Mouse (Mus musculus): ENCODE data around the gene Pbx1.
A peak's percentile ranks its signal among the peaks of the same experiment; 100 is the strongest.
"Not testable (repeated sequence)": the region's sequence is repeated elsewhere in the genome, so short reads cannot be mapped to it uniquely, and the experiment has no call there.

Pbx1 gene

DNA sequence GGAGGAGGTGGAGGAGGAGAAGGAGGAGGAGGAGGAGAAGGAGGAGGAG, at the start of gene Pbx1:
Gene Pbx1 (minus strand): TSS at position 39 of the 49 bp plus-strand sequence.
- not testable (repeated sequence) for DNase-seq (ENCODE audit: extremely low read depth, insufficient read length, low spot score)

DNA sequence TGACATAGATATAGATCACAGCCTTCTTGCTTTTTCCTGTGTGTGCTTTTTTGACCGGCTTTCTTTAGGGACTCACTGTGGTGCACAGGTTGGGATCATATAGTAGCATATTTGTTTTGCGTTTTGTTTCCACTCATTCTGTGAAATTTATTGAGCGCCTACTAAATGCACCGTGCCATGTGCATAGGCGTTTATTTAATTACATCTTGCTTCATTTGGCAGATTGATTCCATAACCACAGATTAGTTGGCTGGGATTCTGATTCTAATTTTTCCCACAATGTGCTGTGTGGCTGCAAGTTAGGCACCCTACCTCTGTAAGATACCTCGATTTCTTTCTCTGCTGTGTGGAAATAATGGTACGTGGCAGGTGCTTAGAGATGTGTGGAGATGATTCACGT, 47.6 kb upstream of the Pbx1 start:
- no peak for DNase-seq (ENCODE audit: extremely low read depth, insufficient read length, low spot score)

DNA sequence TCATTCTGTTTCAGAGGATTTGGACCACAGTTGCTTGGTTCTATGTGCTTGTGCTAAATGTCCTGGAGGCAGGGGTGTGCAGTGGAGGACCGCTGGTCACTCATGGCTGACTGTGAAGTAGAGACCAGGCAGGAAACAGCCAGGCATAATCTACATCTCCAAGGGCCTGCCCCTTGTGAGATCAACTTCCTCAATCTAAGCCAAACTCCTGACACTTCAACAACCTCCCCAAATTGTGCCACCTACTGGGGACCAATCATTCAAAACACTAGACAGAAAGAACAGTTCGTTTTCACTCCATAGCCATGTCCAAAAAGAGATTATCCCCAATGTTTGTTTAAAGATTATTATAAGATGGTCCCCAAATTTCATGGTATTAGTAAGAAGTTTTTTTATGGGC, 46.8 kb upstream of the Pbx1 start:
- no peak for DNase-seq (ENCODE audit: extremely low read depth, insufficient read length, low spot score)

DNA sequence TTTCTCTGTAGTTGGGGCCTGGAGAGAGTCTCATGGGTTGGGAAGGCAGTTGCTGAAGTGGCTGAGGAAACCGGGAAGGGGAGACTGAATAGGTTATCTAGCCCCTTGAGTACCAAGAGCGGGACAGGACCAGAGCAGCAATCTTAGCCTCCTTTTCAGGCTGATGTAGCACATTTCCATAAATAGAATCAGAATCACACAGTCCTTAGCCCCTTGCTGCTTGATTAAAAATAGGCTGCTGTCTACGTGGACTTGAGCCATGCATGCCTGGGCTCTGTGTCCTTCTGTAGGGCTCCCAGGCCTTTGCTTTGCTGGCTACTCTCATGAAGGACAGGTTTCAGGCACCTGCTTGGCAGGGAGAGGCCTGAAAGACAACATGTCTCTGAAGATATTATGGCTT, 44.8 kb upstream of the Pbx1 start:
- DNase-seq (ENCODE audit: extremely low read depth, insufficient read length, low spot score), result no peak

DNA sequence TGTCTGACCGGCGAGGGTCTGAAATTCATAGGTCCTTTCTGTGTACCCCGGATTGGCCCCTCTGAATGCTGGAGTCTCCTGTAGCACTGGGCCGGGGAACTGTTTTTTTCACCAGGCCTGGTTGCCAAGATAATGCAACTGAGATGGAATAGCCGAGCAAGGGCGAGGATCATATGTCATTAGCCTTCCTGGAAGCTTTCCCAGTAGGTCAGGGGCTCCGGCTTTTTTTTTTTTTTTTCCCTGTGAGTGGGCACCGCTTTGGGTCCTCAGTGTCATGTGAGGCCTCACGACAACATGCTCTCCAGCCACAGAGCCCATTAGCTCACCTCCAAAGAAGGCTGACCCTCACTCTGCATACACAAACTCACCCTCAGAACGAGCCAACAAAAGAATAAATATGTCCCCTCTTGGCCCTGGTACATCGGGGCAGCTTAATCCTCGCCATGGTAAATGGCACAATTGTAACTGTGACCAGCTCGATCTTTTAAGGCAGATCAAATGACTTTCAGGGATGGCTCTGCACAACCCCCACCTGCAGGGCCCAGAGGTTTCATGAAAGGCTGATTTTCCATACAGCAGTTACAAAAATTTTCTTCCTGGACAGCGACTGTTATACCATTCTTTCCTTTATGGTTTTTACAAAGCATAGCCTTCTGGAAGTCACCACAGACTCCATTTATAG, 44.3 kb upstream of the Pbx1 start:
- DNase-seq (ENCODE audit: extremely low read depth, insufficient read length, low spot score), result no peak

DNA sequence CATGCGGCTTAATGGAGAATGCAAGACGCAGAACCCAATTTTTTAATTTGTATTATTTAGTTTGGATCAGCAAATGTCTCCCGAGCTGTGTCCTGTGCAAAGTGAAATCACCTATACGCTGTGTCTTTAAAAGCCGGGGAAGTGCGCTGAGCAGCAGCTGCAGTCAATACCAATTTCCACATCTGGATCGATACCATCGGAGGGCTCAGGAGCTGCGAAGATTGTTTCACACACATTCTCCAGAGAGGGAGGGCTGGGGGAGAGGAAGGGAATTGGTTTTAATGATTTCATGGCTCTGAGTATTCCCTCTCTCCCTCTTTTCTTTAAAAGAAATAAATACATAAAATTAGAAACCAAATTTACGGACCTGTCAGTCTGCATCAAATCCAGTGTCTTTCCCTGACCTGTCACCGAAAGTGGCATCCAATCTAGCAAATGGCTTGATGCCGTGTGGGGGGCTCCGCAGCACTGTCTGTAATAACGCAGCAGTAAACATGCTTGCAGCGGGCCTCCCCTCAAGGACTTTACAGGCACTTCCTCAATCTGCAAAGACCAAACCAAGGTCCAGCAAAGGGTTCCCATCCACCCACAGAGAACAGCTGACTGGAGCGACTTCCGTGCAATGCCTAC, 43.6 kb upstream of the Pbx1 start:
- no peak for DNase-seq (ENCODE audit: extremely low read depth, insufficient read length, low spot score)

DNA sequence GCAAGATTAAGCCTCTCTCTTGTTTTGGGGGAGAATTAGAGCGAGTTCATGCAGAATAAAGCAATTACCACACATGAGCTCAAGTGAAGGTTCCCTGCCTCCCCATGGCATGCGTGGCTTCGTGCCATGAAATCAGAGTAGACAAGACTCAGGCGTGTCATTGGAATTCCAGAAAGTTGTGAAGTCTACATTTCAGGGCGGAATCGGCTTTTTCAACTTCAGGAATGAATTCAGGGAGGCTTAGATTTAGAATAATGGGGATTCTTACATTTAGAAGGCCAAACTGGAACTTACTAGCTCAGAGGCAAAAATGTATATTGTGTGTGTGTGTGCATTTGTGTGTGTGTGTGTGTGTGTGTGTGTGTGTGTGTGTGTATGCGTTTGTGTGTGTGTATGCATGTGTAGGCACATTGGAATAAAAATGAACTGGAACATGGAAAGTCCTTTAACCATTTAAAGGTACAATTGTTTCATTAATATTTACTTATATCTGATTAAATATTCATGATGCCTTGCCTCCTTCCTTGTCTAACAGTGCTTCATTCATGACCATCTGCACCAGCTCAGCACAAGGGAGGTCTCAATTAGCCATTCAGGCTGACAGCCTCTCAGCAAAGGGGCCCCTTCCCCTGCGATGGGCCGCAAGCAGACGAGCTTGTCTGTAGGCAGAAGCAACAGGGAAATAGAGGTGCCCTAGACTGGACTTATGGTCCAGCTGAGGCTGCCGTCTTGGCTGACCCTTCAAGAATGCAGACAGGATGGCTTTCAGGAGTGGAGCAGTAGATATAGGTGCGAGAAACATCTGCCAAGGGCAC, 41.4 kb upstream of the Pbx1 start:
- no peak for DNase-seq (ENCODE audit: extremely low read depth, insufficient read length, low spot score)

DNA sequence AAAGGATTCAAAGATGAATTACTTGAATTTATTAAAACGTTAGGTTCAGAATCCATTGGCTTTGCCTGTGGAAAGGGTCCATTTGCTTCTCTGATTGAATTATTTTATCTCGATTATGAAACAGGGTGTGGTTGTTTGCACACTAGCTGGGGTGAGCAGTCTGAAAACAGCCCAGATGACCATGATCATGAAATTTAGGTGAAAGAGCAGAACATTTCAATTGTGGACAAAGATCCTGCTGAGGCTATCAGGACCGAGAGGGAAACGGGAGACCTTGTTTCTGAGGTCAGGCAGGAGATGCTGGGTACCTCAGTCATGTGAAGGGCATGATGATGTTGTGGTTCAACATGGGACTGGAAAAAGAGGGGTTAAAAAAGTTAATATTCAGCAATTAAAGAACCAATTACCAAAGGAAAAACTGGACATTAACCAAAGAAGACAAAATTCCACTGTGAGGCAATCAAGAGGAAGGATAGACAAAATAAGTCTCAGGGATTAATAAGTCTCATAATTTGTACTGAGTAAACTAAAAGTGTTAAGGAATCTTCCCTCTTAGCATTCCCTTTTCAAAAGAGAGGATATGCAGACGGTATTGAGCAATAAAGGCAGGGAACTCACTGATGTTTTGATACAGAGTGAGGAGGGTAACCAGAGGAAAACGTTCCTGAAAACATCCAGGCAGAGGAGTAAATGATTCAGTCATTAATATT, 40.6 kb upstream of the Pbx1 start:
- no peak for DNase-seq (ENCODE audit: extremely low read depth, insufficient read length, low spot score)

DNA sequence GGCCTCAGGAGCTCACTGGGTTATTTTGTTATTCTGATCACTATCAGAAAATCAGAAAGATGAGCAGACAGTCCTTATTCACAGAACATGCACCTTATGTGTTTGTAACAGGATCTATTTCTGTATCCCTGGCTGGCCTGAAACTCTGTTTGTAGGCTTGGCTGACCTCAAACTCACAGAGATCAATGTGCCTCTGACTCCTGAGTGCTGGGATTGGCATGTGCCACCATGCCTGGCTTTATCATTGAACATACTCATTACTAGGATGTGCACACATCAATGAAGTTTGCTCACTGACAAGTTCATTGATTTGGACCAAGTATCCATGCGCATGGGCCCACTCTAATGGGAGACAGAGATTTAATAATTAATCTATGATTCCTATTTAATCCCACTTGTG, 27.4 kb upstream of the Pbx1 start:
- DNase-seq (ENCODE audit: extremely low read depth, insufficient read length, low spot score), result no peak

DNA sequence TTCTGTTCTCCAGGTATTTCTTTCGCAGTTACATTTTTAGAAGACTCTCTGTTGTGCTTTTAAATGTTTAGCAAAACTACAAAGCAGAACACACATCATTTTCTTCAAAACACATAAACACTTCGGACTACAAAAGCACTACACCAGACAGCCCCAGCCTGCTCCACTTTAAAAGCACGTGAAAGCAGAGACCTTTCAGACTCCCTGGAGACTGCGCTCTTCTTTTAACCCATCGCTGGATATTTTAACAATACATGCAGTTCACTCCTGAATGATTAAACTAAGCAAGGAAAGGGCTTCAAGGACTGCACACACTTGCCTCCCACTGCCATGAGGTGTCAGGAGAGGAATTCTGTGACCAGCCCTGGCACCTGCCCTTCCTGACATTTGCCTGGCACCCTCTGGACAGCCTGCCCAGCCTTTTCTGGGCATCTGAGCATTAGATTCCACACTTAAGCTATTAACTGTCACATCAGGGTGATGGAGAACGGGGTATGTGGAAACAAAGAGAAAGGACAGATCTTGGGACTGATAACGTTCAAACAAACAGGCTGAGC, 25.2 kb upstream of the Pbx1 start:
- no peak for DNase-seq (ENCODE audit: extremely low read depth, insufficient read length, low spot score)

DNA sequence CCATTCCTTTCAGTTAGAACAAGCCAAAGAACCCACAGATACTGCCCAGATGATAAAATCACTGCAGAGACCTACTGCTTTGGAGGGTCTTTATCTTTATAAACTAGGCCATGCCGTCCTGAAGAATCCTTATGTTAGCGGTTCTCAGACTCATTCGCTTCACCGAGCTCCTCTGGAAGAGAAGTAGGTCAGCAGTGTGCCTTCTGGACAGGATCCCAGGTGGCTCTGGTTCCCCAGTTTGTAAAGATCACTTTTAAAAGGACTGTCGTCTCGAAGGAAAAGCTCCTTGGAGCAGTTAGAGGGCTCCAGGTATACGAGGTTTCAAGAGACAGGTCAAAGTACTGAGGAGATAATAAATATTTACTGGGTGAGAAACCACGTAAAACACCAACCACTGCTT, 23.1 kb upstream of the Pbx1 start:
- DNase-seq (ENCODE audit: extremely low read depth, insufficient read length, low spot score), result no peak

DNA sequence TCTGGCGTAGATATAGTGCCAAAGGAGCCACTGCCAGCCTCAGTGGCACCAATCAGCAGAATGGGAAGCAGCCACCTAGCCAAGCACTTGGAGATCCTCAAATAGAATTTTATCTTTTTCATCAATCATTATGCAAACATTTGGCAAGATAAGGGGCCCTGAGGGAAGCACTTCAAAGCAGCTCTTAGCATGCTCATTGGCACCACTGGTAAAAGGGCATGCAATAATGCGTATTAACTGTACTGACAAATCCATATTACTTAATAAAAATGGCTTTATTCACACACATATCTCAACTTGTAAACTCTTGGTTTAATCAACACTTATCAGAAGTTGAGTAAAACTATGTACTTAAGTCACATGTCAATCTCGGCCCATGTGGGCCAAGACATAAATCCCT, 1.6 kb upstream of the Pbx1 start:
- no peak for DNase-seq (ENCODE audit: extremely low read depth, insufficient read length, low spot score)

DNA sequence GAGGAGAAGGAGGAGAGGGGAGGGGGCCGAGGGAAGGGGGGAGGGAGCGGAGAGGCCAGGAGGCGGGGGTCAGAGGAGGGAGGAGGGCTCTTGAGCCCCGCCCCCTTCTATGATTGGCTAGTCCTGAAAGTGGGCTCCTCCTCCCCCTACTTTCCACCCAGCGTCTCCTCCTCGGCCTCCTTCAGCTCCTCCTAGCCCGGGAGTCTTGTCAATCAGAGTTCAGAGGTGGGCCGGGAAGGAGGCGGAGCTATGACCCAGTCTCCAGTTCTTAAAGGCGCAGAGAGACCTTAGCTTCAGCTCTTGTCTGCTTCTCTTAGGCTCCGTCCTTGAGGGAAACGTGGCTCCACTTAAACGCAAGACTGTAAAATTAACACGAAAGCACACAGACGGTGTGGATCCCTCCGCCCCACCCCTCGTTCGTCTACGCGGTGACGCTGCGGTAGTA, 233 bp upstream of the Pbx1 start:
- peak; percentile 97 for DNase-seq (ENCODE audit: extremely low read depth, insufficient read length, low spot score)

DNA sequence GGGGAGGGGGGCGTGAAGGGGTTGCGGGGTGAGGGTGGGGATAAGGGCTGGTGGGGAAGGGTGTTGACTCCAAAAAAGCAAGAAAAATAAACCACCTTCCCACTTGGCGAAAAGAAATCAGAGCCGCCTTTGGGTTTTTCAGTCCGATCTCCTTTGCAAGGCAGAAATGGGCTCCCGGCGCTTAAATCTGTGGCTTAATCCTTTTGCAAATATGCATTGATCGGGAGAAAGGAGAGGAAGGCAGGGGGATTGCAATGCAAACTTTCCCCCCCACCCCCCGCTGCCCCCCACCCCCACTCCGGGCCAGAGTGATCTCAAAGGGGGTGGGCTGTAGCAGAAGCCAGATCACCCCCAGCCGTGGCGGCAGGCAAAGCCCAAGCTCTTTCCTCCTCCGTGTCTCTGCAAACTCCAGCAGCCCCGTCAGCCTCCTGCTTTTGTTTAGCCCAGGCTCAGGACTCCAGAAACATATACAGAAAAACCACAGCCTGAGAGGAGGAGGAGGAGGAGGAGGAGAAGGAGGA, 299 bp downstream of the Pbx1 start:
- no peak for DNase-seq (ENCODE audit: extremely low read depth, insufficient read length, low spot score)

DNA sequence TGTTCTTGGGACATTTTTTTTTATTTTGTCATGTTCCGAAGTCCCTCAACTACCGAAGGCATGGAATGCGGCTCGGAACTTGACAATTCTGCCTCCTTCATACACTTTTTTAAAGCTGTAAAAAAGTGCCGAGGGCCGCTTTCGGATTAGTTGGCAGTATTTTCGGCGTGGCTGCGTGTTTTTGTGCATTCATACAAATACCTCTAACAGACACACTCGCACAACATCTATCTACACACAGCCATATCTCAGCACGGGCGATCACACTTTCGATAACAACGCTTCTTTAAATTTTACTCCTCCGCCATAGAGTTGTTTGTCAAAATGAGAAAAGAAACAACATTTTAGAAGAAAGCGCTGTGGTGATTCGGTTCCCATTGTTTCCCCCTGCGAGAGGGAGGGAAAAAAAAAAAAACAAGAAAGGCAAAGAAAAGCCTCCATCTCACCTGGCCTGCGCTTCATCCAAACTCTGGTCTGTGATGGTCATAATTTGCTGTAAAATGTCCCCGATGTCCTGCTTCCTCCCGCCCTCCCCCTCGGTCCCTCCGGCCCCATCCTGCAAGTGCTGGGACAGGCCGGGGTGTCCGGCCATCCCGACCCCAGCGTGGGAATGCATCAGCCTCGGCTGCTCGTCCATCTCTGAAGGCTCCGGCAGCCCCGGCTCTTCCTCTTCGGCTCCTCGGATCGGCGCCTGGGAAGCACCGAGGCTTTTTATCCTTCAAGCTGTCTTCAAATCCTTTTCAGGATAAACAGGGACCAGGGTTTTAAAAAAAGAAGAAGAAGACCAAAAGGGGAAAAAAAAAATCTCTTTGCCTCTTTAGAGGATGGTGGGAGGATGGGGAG, 981 bp downstream of the Pbx1 start:
- peak; percentile 75 for DNase-seq (ENCODE audit: extremely low read depth, insufficient read length, low spot score)

DNA sequence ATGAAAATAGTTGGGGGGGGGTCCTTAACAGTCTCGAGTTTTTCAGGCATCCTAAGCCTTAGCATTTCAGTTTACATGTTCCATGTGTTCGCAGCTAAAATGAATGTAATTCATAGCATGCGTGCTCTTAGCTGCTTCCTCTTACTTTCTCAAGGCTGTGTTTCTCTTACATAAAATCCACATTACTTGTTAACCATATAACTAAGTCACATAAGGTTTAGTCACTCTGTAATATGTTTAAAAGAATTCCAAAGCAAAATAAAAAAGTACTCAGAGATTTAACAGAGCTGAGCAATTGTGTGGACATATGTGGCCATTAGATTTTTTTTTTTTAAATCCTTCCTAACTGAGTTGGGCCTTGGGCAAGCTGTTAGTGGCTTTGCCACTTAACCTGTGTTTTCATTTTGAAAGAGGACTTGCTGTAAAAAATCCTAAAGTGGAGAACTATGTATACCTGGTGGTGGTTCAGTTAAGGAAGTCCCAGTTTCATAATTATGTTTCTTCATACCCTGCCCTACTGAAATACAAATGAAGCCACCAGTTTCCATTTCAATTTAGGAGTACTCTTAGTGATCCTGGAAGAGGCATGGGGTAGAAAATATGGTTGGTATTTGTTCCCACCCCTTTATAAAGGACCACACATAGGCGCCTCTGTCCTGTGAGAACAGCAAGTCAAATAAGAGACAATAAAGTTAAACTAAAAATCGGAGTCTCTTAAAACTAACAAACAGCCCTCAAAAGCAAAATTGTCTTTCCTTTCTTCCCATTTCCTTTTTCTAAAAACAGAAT, 2.0 kb downstream of the Pbx1 start:
- no peak for DNase-seq (ENCODE audit: extremely low read depth, insufficient read length, low spot score)

DNA sequence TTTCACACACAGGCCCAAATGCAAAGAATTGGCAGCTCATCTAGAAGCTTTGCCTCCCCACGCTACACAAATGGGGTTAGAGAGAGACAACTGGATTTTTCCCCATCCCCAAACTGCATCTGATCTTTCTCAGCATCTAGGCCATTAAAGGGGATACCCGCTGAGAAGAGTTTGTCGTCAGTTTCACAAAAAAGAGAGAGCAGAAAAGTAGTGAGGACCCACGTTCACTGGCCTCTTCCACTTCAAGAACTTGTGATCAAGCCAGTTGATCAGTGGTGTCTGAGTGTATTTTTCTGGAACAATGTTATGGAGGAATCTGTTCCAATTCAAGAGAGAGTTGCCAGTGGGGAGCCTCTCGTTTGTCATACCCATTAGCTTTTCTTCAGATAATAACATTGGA, 2.7 kb downstream of the Pbx1 start:
- no peak for DNase-seq (ENCODE audit: extremely low read depth, insufficient read length, low spot score)

DNA sequence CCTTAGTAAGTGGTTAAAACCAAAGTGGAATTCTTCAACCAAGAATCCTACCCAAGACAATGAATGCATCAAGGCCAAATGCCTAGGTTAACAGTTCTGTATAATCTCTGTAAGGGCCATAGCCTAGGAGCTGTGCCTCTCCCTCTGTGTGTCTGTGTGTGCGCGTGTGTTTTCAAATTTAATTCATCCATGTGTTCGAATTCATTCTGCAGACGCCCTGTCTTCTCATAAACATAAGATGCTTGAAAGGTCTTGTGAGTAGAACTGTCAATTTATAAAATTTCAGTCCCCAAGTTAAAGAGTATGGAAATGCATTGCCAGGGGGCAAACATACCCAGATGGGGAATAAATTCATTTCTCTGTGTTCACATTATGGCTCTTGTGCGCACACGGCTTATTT, 3.8 kb downstream of the Pbx1 start:
- no peak for DNase-seq (ENCODE audit: extremely low read depth, insufficient read length, low spot score)

DNA sequence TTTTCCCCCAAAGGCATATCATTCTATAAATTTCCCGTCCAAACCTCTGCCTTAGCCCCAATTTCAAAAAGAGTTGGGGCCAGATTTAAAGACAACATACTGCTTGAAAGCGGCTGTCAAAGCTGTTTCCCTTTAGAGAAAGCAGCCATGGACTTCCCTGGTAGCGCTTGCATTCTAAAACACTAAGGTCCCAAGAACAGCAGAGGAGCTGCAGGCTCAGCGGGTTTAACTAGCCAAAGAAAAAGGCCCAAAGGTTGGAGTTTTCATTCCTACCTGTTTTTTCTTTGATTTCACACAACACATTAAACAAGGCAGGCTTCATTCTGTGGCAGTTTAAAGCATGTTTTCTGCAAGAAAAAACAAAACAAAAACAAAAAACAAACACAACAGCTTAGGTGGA, 4.5 kb downstream of the Pbx1 start:
- no peak for DNase-seq (ENCODE audit: extremely low read depth, insufficient read length, low spot score)

DNA sequence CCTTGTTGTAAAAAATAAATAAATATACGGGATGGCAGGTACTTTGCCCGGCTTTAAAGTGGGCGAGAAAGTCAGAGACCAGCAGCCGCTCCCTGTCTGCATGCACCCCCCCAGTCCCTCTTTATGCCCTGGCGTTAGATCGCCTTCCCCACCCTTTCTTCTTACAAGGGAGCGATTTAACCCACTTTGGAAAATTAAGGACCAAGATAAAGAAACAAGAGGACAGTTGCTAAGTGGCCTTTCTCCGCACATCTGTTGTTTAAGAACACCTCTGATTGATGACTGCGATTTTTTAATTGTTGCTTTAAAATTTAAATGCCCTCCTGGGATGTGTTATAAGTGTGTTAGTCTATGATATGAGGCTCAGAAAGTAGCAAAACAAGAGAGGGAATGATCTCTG, 5.2 kb downstream of the Pbx1 start:
- DNase-seq (ENCODE audit: extremely low read depth, insufficient read length, low spot score), result no peak

All from 3134 (cell line).